Mouse (Mus musculus) liver, adult 2 months (tissue): Measurements from ENCODE around the gene Psma6.

Experiments
- CTCF ChIP-seq: fragments of 200-500 bp; IDR thresholded peaks from 2 replicates; pipeline ENCODE4 v1.5.1; 2011; ENCODE audit warnings: low read depth, low read length, control low read depth
- POLR2A ChIP-seq: fragments of 200-500 bp; IDR thresholded peaks from 2 replicates; pipeline ENCODE4 v1.6.1; 2011; ENCODE audit warnings: low read length, control low read depth; ENCODE audit not compliant: insufficient read depth; ENCODE audit errors: extremely low read depth

DNA sequence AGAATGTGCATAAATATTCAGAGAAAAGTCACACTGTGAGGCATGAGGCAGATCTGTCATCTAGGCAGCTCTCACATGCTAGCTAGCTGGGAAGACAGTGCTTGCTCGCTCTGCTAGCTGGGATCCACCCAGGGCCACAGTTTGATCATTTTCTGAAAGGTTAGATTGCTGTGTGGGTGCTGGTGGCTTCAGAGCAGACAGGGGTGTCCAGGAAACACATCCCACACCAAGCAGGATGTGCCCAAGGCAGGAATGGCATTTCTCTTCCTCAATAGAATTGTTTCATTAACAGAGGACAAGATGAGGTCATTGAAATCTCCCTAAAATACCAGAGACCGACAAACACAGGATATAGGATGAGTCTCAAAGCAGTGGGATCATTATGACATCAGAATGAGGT, 18.9 kb upstream of the Psma6 start:
- no peak for TF ChIP-seq CTCF
- no peak for TF ChIP-seq POLR2A
